Mouse (Mus musculus): ENCODE results near the gene Sh2d2a.
A peak's percentile ranks its signal among the peaks of the same experiment; 100 is the strongest.
"Not testable (repeated sequence)": the region's sequence is repeated elsewhere in the genome, so short reads cannot be mapped to it uniquely, and the experiment has no call there.

Gene Sh2d2a

GRCm38 (mm10) chr3:87846650-87847110 lies at the start of gene Sh2d2a:
TSS of gene Sh2d2a (plus strand) at chr3:87846755.
- no peak for DNase-seq

DNA sequence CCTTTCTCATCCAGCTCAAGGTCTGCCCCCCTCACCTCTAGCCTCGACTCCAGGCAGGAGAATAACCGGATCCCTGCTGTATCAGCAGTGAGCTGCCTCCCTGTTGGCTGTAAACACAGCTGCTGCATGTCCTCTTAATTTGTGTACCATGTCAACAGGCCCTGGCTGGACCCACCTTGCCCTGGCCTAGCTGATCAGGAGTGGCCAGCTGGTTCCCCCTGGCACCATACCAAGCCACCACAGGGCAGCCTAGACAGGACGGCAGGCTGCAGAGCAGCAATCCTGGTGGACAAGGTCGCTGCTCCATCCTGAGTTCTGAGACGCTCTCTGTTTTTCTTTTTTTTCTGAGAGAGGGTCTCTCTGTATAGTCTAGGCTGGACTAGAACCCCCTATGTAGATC lies 44.9 kb upstream of the Sh2d2a start:
- DNase-seq = peak; percentile 46

DNA sequence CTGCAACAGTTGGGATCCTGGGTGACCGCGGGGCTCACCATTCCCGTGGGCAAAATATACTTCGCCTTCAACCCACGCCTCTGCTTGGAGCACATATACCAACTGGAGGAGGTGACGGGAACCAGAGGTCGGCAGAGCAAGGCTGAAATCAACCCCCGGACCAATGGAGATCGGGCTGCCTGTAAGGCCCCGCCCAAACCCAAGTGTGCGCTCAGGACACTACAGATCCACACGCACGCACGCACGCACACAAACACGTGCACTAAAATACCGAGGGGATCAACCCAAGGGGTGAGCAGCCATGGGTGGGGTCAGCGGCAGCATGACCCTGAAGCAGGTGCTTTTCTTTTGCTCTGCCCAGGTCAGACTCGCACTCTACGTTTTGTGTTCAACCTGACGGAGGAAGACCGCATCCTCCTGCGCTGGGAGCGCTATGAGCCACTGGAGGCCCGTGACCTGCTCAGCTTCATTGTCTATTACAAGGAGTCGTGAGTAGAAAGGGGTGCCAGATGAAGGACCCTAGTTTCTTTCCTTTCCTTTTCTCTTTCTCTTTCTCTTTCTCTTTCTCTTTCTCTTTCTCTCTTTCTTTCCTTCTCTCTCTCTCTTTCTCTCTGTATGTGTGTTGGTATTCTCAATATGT lies 42.4 kb upstream of the Sh2d2a start:
- DNase-seq = no peak

GRCm38 (mm10) chr3:87809322-87809962 lies 37.1 kb upstream of the Sh2d2a start:
- DNase-seq = peak; percentile 38

- no peak for DNase-seq
Observed at GRCm38 (mm10) chr3:87811297-87811696, 35.3 kb upstream of the Sh2d2a start.

GRCm38 (mm10) chr3:87812413-87812812 lies 34.1 kb upstream of the Sh2d2a start:
- no peak for DNase-seq

GRCm38 (mm10) chr3:87812873-87813272 lies 33.7 kb upstream of the Sh2d2a start:
- peak; percentile 74 for DNase-seq

- DNase-seq = peak; percentile 58
Observed at GRCm38 (mm10) chr3:87816166-87816565, 30.4 kb upstream of the Sh2d2a start.

GRCm38 (mm10) chr3:87816646-87817093 lies 29.9 kb upstream of the Sh2d2a start:
- peak; percentile 89 for DNase-seq

- DNase-seq = peak; percentile 17
Observed at GRCm38 (mm10) chr3:87818226-87818625, 28.3 kb upstream of the Sh2d2a start.

GRCm38 (mm10) chr3:87824206-87824605 lies 22.3 kb upstream of the Sh2d2a start, which contains the start of gene Pear1:
TSS of gene Pear1 (minus strand) at chr3:87824306.
- DNase-seq = not testable (repeated sequence)

GRCm38 (mm10) chr3:87828435-87828834 lies 18.1 kb upstream of the Sh2d2a start:
- no peak for DNase-seq

DNA sequence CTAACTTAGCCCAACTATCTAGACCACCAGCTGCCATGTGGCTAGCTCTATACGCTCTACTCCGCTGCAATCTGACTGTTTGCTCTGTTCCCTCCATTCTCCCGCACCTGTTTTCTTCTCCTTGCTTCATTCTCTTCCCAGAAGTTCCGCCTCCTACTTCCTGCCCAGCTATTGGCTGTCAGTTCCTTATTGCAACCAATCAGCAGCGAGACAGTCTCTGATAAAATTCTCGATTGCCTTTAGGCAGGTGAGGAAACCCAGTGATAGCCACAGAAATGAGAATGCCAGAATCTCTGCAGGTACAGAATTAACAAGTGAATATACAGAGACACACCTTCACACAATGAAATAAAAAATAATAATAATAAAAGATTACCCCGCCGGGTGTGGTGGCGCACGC lies 17.5 kb upstream of the Sh2d2a start:
- DNase-seq = no peak

DNA sequence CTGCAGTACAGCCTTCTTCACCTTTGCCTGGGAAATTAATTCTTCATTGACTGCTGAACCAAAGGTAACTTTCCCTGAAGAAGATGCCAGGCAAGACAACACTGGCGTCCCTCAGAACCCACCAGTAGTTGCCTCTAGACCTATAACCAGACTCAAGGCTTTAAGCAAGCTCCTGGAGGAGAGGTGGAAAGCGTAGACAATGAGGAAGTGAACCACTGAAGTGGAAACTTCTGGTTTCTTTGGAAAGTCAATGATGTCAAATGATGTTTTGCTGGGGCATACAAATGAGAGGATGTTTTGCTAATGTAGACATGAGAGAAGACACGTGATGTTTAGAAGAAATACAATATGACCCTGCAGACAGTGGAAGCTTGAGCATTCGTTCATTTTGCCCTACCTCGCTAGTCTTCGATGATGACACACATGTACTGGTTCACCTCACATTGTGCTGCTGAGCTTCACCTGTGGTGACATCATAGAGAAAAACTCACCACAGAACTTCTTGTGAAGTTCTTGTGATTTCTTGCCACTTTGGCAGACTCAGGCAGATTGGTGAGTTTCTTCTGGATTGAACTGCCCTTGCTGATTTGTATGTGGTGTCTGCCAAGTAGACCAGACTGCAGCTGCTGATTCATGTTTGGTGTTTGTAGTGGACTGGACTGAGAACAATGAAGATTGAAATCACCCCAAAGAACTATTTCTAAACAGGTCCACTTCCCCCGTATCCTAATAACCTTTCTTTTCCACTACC lies 14.3 kb upstream of the Sh2d2a start:
- no peak for DNase-seq

DNA sequence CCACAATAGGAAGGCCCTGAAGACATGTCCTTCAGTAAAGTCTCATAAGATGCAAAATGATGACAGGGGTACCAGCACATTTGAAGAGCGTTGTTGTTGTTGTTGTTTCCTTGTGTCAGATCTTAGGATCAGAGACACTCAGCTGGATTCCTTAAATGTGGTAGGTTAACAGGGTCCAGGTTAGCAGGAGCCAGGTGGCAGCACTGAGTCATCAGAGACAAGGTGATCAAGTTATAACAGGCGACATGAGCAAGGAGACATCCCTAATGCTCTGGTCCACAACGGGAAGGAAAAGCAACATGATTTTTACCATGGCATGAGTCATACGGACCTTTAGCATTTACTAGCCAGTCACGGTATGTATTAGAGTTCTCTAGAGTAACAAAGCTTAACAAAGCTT lies 13.1 kb upstream of the Sh2d2a start:
- no peak for DNase-seq

- peak; percentile 89 for DNase-seq
Observed at GRCm38 (mm10) chr3:87838622-87839021, 7.9 kb upstream of the Sh2d2a start.

GRCm38 (mm10) chr3:87840858-87841257 lies 5.7 kb upstream of the Sh2d2a start:
- DNase-seq = no peak

- no peak for DNase-seq
Observed at GRCm38 (mm10) chr3:87844981-87845380, 1.6 kb upstream of the Sh2d2a start.

DNA sequence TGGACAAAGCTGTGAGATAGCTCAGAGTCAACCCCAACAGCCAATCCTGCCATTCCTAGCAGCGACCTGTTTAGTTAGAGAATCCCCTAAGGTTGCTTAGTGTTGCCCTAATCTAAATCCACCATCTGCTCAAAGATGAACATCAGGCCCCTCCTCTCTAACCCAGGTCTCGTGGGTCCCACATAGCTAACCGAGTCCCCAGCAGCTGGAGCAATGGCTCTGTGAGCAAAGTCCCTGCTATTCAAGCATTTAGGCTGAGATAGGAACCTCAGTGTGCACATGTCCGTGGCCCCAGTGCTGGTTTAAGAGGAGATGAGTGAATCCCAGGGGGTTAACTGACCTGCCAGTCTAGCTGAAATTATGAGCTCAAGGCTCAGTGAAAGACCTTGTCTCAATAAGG lies 369 bp upstream of the Sh2d2a start:
- DNase-seq = no peak

DNA sequence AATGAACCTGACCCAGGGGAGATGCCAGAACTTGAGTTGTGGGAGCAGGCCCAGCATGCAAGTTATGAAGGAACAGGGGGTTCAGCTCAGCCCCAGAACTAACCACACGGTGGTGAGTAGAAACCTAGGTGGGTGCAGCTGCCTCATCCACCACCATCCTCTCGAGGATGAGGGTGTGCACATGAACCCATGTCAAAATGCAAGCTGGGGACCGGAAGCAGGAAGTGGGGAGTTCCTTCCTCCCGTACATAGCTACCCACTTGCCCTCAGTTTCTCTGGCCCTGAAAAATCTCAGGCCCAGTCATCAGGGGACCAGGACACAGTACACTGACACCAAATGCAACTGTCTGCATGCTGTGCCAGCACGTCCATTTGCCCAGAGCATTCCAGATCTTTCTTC lies 1.1 kb downstream of the Sh2d2a start:
- no peak for DNase-seq

DNA sequence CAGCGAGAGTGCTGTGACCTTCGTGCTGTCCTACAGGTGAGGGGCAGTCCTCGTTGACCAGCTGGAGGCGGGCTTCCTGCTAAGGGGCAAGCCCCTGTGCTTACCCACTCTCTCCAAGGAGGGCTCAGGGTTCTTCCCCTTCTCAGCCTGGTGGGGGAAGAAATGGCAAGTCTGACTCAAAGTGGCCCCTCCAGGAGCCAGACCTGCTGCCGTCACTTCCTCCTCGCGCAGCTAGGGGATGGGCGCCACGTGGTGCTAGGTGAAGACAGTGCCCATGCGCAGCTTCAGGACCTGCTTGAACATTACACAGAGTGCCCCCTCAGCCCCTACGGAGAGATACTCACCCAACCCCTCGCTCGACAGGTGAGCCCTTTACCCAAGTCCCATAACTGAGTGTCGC lies 2.6 kb downstream of the Sh2d2a start:
- no peak for DNase-seq

- peak; percentile 70 for DNase-seq
Observed at GRCm38 (mm10) chr3:87854795-87855568, 8.4 kb downstream of the Sh2d2a start.

DNA sequence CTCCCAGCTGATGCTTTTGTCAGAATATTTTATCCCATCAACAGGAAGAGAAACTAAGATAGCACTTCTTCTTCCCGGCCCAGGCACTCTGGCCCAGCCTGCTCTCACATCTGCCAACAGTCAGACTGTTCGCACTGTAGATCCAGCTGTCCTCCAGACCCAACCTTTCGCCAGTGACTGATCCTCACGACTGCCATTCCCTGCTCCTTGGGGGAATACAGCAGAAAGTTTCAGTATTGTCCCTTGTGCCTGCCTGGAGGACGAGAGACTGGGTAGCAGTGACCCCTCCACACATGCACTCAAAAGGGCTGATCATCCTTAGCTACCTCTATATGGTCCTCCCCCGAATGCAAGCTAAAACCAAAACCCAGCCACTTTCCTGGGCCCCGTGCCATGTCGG lies 9.4 kb downstream of the Sh2d2a start:
- DNase-seq = no peak
